Mouse (Mus musculus) frontal cortex, adult 2 months (tissue): ENCODE measurements around the gene Rhbdf1. TPM values are rescaled to one million over a fixed set of nuclear protein-coding genes. Genes with fewer than 3 reads are reported as not detected.

Experiments used
- DNase-seq, 2 experiments: peaks; one replicate each; pipeline ENCODE4 v3.0.0; 2022; ENCODE audit warnings: low spot score in 1 of 2; ENCODE audit errors: extremely low spot score in 1 of 2
- polyA plus RNA-seq: library from polyadenylated mRNA; depleted of rRNA; stranded (reverse); fragments of >200 nt; gene quantifications from 2 replicates; pipeline ENCODE4 v1.2.3, GENCODE M21; 2012

Gene Rhbdf1
- polyA plus RNA-seq, 1 experiment, result 26.7 TPM

DNA sequence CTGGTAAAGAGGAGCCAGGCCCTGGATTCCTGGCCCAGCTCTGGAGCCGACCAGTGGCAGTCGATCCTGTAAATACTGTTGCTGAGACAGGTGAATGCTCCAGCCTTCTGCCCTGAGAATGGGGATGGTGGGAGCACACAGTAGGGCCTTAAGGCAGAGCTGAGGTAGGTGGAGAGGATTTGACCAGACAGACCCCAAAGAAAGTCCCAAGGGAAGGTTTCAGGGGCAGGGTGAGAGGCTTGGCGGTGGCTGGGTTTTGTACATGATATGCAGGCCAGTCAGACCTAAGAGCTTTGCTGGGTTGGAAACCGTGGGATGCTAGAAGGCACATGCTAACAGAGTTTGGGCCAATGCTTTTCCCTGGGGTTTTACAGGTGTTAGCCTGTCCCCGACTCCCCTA is 27.5 kb downstream of the Rhbdf1 start:
- no peak for DNase-seq

- no peak for DNase-seq
Measured at GRCm38 (mm10) chr11:32194086-32194485, 28.0 kb downstream of the Rhbdf1 start.

- DNase-seq, result no peak
Measured at GRCm38 (mm10) chr11:32193156-32193555, 28.9 kb downstream of the Rhbdf1 start.

GRCm38 (mm10) chr11:32190603-32191110 is 31.4 kb downstream of the Rhbdf1 start:
- no peak for DNase-seq

DNA sequence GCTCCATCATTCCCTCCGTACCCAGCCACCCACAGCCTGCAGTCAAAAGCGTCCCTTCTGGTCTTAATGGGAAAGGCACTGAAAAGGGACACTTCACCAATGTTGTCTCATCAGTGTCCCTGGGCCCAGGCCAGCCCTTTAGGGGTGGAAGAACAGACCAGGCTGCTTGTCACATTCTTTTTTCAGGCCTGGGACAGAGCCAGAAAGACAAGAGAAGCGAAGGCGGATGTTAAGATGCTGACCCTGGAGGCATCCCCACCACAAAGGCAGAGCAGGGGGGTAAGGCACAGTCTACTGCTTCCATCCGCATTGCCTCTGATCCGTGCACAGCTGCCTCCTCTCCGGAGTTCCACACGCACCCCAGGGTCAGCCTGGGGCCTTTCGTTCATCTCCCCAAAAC is 32.0 kb downstream of the Rhbdf1 start:
- no peak for DNase-seq

DNA sequence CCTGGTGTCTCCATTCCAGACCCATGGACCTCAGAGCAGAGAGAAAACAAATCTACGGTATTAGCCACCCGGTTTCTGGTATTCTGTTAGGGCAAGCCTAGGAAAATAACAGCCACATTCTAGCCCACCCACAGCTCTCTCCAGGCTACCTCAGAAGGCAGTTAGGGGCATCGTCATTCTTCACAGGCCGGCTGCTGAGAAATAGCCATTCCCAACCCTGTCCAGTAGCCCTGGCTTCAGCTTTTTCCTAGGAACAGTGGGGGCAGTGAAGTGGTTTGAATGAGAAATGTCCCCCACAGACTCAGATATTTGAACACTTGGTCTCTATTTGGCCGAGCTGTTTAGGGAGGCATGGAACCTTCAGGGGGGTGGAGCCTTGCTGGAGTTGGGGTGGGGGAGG is 32.7 kb downstream of the Rhbdf1 start:
- DNase-seq, result no peak

DNA sequence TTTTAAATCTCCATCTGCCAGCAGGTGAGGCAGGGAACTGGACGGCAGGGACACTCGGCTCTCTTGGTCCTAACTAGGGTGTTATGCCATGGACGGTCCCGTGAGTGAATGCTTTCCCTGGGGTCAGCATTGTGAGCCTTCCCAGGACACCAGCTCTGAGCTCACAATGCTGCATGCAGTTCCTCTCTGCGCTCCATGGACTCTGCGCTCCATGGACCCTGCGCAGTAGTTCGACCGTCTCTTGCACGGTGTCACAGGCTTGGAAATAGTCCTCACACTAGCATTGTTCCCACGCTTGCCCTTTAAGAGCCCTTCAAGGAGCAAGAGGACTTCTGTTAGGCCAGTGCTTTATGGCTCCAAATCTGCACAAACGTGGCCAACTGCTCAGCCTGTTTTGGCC is 33.2 kb downstream of the Rhbdf1 start:
- no peak for DNase-seq

- DNase-seq, result no peak
Measured at GRCm38 (mm10) chr11:32187256-32187655, 34.8 kb downstream of the Rhbdf1 start.

GRCm38 (mm10) chr11:32186031-32186430 is 36.1 kb downstream of the Rhbdf1 start:
- no peak for DNase-seq

GRCm38 (mm10) chr11:32184469-32184868 is 37.6 kb downstream of the Rhbdf1 start:
- DNase-seq, result no peak

- DNase-seq, result peak; percentile 61 to 97
Measured at GRCm38 (mm10) chr11:32181973-32182868, 39.9 kb downstream of the Rhbdf1 start.

DNA sequence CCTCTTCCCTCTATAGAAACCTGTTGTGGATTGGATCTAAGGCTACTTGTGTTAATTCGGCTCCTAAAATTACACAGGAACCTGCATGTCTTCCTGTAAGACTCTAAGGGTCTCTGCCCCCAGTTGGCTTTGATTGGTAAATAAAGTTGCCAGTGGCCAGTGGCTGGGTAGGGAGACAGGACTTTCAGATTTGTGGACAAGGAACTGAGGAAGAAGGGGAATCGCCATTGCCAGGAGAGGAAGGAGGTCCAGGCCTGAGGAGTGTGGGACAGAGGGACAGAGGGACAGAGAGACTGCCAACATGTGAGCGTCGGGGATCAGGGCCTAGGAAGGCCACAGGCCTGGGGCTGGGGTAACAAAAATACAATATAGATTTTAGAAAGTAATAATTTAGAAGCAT is 40.9 kb downstream of the Rhbdf1 start:
- no peak for DNase-seq

GRCm38 (mm10) chr11:32178506-32178905 is 43.6 kb downstream of the Rhbdf1 start:
- no peak for DNase-seq

DNA sequence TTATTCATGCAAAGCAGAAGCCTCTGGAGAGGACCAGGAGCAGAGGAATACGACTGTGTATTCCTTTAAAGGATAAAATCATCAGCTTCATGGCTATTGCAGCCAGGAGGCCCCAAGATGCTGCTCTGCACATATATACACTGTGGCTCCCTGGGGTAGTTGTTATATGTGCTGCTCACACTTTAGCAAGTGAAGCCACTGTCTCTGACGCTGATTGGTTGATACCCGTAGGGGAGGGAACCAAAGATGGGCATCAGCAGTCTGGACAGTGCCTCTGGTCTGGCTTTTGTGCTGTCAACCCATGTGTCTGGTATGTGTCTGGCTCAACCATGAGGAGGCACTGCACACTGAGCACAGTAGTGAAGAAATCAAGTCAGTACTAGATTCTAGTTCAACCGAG is 55.4 kb downstream of the Rhbdf1 start:
- DNase-seq, result no peak

DNA sequence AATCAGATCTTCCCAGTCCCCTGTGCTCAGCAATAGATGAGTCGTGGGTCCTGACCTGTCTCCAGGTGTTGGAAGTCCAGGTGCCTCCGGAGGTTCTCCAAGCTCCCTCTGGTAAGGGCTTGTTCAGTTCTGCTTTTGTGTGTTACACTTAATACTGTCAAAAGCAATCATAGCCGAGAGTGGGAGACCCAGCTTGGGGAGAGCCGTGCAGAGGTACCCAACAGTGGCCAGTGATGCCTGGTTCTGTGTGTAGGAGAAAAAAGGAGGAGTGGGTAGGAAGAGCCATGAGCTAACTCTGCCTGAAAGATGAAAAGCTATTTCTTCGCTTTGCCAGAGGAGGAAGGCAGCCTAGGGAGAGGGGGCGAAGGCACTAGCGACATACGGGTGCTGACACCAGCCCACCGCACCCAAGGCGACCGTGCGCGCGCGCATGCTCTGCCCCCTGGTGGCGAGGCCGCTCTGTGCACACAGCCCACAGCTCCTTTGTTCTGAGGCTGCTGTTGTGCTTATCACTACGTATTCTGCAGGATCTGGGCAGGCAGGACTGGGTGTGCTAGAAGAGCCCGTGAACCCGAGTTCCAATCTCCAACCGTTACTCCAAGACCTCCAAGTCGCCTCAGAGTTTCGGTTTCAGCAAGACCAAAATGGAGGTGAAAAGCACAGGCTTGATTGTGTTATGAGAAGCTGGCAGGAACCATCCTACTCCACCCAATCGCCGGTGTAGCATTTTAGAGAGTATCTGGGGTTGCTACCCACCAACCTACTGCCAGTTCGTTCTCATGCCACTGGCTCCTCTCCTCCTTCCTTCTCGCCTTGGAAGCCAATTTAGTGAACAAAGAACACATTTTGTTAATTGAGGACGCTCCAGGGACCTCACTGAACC is 59.9 kb downstream of the Rhbdf1 start:
- peak; percentile 63 to 94 for DNase-seq

- peak in 1 of 2 experiments; percentile 50 for DNase-seq
Measured at GRCm38 (mm10) chr11:32161500-32161899, 60.6 kb downstream of the Rhbdf1 start.

DNA sequence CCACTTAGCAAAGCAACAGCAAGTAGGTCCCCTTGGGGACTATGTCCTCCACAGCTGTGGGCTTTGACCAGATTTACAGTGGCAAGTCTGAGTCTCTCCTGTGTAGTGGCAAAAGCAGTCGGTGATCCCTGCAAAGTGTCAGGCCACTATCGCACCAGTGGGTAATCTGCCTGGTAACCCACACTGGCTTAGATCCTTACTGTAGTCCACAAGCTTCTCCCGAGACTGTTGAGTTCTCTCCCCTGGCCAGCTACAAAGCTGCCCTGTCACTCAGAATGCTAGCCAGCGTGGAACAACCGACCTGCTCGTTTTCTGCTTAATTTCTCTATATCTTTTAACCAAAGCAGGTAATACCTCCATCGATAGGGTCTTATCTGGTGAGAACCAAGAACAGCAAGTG is 61.8 kb downstream of the Rhbdf1 start:
- DNase-seq, result no peak
